Mouse (Mus musculus) right cerebral cortex, postnatal 4 days (tissue): ENCODE results near the gene Srp54a.
"Not testable (repeated sequence)": the region's sequence is repeated elsewhere in the genome, so short reads cannot be mapped to it uniquely, and the experiment has no call there.

ENCODE experiments used
- DNase-seq: peaks from one replicate; pipeline ENCODE4 v3.0.0-alpha.2; 2022

The Srp54a gene

DNA sequence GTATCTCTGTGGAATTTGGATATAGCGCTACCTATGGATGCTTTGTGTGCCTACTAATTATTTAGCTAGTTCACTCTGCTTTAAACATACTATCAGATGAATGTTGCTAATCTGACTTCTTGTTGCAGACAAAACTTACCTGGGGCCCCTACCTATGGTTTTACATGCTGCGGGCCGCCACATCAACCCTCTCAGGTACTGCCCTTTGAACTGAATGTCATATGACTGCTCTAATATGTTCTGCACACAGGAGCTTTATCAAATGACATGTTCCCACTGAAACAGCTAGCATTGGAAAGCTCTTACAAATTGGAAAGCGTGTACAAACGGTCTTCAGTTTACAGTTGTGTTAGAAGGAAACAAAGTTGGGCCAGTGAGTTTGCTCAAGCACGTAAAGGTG, 55.5 kb downstream of the Srp54a start:
- not testable (repeated sequence) for DNase-seq

DNA sequence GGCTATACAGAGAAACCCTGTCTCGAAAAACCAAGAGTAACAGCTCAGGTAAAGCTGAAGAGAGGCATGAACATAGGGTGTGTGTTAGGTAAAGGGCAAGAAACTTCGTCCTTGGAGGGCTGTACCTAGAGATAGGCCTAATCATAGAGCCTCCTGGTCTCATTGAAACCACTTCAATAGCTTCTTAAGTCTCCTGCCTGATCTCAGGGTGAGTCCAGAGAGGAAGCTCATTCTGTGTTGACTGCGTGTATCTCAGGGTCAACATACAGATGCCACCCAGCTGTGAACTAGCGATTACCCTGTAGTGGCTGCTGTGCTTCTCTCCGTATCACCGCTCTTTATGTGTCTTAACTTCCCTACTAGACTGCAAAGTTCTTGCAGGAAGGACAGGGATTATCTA, 57.8 kb downstream of the Srp54a start:
- not testable (repeated sequence) for DNase-seq

DNA sequence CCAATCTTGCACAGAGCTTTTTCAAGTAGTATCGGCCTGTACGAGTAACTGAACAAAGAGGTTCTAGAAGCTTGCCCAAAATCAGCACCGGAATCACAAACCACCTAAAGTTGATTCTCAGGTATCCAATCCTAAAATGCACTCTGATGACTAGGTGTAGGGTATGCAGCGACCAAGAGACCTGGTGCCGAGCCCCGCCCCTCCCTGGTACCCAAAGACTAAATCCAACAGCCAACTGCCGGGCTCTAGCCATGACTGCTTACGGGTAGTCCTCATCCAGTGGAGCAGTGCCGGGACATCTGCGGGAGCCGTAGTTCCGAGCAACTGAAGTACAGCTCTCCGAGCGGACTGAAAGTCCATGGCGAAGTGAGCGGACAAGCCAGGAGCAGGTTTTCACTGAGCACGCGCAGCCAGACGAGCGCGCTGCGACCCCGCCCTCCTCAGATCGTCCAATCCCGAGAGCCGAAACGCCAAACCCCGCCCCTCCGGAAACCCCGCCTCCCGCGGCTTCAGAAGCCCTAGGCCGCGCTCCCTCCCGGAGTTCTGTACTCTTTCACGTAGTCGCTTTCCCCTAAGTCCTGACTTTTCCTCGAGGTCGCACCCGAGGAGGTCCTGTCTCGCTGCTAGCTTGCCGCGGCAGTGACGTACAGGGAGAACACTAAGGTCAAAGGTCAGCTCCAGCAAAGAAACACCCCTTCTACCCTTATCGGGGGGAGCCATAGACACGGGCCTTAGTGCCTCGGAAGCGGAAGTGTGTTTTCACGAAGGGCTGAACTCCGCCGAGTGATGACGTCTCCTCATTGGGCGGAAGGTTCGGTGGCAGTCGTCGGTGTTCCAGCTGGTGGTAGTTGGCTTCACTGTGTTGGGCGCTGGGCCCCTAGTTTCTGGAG, 74.7 kb downstream of the Srp54a start, which contains the start of gene Srp54b:
Srp54b (plus strand) TSS at position 546 of the 890 bp plus-strand sequence.
- not testable (repeated sequence) for DNase-seq

GRCm38 (mm10) chr12:55155449-55155783, 75.4 kb downstream of the Srp54a start:
- not testable (repeated sequence) for DNase-seq
